Mouse (Mus musculus): Measurements from ENCODE around the gene Gm47841. TPM values are rescaled to one million over a fixed set of nuclear protein-coding genes. Genes with fewer than 3 reads are reported as not detected.

Gm47841 gene
- polyA plus RNA-seq, 1 experiment from 2014 or later = not detected

DNA sequence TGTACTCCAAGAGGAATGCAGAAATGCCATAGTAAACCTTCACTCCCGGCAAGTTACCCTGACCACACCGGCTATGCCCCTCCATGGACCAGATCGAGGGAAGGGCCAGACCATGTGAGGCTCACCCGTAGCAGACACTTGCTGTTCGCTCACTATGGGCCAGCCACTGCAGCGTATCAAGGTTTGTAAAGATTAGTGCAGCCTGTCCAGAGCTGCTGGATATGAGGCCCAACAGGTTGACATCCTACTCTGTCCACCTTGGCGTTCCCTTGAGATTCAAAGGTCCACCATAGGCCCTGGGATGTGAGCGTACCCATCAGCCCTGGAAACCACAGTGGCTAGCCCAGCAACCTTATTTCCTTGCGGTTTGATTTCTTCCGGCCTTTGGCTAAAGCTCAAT is 7.3 kb upstream of the Gm47841 start:
- H3K9ac ChIP-seq = no peak overlapping the region
- H3K27me3 ChIP-seq = peaks cover 63% of the 10 kb centered on the region
- no peaks in the 10 kb centered on the region; the same call in 1 of the 2 replicates for H3K9me3 ChIP-seq
- WGBS = 76% methylated on average over 10 of the region's 10 CpGs
- H3K4me2 ChIP-seq = no peak overlapping the region; the same call in 1 of the 2 replicates
- H3K27ac ChIP-seq = no peak overlapping the region
- H3K4me1 ChIP-seq = peaks cover 29% of the 10 kb centered on the region
- H3K4me3 ChIP-seq = peak overlapping the region; percentile 51; the same call in 1 of the 2 replicates
- no peak for ATAC-seq (ENCODE audit: insufficient number of reproducible peaks, insufficient read depth, low FRiP score, low TSS enrichment, low read depth)
- H3K36me3 ChIP-seq = no peaks in the 10 kb centered on the region

GRCm38 (mm10) chr15:101053832-101054459 is 6.7 kb upstream of the Gm47841 start:
- H3K27me3 ChIP-seq = peaks cover 69% of the 10 kb centered on the region

DNA sequence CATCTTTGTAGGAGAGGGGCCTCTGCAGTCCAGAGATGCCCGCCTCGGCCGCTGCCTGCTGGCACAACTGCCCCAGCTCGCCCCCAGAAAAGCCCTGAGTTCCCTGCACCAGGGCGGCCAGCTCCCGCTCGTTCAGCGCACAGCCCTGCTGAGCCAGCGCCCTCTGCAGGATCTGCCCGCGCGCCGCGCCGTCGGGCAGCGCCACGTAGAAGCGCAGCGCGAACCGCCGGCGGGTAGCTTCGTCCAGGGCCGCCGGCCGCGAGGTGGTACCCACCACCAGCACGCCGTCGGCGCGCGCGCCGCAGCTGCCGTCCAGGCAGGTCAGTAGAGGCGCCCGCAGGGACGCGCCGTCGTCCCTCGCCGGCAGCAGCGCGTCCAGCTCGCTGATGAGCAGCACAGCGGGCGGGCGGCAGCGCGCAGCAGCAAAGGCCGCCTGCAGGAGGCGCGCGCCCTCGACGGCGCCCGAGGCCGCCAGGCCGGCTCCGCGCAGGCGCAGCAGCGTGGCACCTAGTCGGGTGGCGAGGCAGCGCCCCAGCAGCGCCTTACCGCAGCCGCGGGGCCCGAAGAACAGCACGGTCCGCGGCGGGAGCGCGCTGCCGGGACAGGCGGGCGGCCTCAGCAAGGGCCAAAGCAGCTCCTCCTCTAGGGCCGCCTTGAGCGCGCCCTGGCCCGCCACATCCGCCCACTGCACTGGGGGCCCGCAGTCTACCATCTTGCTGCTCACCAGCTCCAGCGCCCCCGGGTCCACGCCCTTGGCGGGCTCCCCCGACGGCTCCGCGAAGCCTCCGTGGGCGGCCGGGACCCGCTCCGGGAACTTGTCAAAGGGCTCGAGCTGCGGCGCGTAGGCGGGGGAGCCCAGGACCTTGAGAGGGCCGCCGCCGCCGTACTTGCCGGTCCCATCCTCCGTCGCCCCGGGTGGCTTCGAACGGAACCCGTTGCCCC is 5.6 kb upstream of the Gm47841 start:
- Histone ChIP-seq H3K9ac (peak overlapping the region; percentile 62), H3K9me3 (no peaks in the 10 kb centered on the region; the same call in 1 of the 2 replicates), H3K4me3 (peak overlapping the region; percentile 51), H3K4me1 (peaks cover 20% of the 10 kb centered on the region), H3K4me2 (peak overlapping the region; percentile 88), H3K27me3 (peaks cover 80% of the 10 kb centered on the region), H3K36me3 (no peaks in the 10 kb centered on the region), H3K27ac (no peak overlapping the region)
- ATAC-seq (ENCODE audit: insufficient number of reproducible peaks, insufficient read depth, low FRiP score, low TSS enrichment, low read depth) = peak; percentile 48; the same call in 1 of the 2 replicates
- 21% methylated on average over 116 of the region's 120 CpGs for WGBS

More at GRCm38 (mm10) chr15:101053832-101054459, 6.7 kb upstream of the Gm47841 start:
- Histone ChIP-seq H3K4me2 (peak overlapping the region; percentile 88), H3K4me1 (peaks cover 25% of the 10 kb centered on the region; the same call in 1 of the 2 replicates), H3K27ac (no peak overlapping the region), H3K9me3 (no peaks in the 10 kb centered on the region; the same call in 1 of the 2 replicates), H3K36me3 (no peaks in the 10 kb centered on the region), H3K9ac (peak overlapping the region; percentile 62), H3K4me3 (peak overlapping the region; percentile 51)
- ATAC-seq (ENCODE audit: insufficient number of reproducible peaks, insufficient read depth, low FRiP score, low TSS enrichment, low read depth) = no peak
- WGBS = 11% methylated on average over 64 of the region's 65 CpGs

DNA sequence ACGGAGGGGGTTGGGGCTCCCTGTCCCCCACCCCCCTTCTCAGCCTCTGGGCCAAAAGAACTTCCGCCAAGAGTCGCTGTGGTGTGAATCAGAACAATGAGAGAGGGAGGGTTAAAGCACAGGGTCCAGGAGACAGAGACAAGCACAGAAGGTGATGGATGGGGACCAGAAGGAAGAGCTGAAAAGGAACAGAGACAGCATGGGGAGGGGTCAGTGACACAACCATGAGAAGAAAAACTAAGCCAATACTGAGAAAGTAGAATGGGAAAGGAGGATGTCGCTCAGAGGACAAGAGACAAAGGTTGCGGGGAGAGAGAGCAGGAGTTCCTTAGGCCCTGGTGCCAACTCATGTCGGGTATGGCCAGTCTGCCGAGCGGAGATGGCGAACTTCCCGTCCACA is 4.7 kb upstream of the Gm47841 start:
- Histone ChIP-seq H3K4me3 (no peak overlapping the region), H3K9me3 (no peaks in the 10 kb centered on the region; the same call in 1 of the 2 replicates), H3K4me1 (peaks cover 27% of the 10 kb centered on the region), H3K9ac (no peak overlapping the region), H3K27me3 (peaks cover 90% of the 10 kb centered on the region), H3K27ac (no peak overlapping the region), H3K36me3 (no peaks in the 10 kb centered on the region), H3K4me2 (no peak overlapping the region)
- WGBS = 68% methylated on average over 10 of the region's 10 CpGs
- no peak for ATAC-seq (ENCODE audit: insufficient number of reproducible peaks, insufficient read depth, low FRiP score, low TSS enrichment, low read depth)

- ATAC-seq (ENCODE audit: insufficient number of reproducible peaks, insufficient read depth, low FRiP score, low TSS enrichment, low read depth) = no peak
- WGBS = 45% methylated on average over 5 of the region's 5 CpGs
These were observed 1.2 kb upstream of the Gm47841 start for GRCm38 (mm10) chr15:101048338-101048896.

DNA sequence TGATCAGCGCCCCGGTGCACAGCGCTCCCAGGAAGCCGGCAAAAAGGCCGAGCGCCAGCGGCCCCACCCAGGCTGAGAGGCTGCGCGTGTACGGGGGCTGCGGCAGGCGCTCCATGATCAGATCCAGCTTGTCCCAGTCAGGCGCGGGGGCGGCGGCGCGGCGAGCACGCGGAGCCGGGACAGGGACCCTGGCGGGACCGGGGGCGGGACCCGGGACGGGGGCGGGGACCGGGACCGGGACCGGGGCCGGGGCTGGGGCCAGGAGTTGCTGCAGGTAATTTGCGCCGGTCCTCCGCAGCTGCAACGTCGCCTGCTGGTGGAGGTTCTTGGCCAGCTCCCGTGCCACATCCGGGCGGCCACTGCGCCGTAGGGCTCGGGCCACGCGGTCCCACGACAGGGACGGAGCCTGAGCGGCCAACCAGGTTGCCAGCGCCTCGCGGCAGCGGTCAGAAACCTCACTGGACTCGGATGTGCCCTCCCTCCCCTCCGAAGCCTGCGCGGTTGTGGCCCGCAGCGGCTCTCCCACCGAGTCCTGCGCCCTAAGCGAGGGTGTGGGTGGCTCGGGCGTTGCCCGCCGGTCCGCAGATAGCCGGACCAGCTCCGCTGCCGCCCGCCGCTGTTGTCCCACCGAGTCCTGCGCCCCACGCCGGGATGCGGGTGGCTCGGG is 537 bp downstream of the Gm47841 start:
- Histone ChIP-seq H3K27me3 (peaks cover 86% of the 10 kb centered on the region), H3K4me1 (peaks cover 17% of the 10 kb centered on the region), H3K27ac (no peak overlapping the region), H3K36me3 (no peaks in the 10 kb centered on the region), H3K9ac (peak overlapping the region; percentile 74), H3K4me2 (peak overlapping the region; percentile 100), H3K4me3 (peak overlapping the region; percentile 60), H3K9me3 (no peaks in the 10 kb centered on the region)
- 1% methylated on average over 74 of the region's 77 CpGs for WGBS
- peak; percentile 59; the same call in 1 of the 2 replicates for ATAC-seq (ENCODE audit: insufficient number of reproducible peaks, insufficient read depth, low FRiP score, low TSS enrichment, low read depth)

More at GRCm38 (mm10) chr15:101048338-101048896, 1.2 kb upstream of the Gm47841 start:
- Histone ChIP-seq H3K4me2 (no peak overlapping the region), H3K9me3 (no peaks in the 10 kb centered on the region; the same call in 1 of the 2 replicates), H3K27ac (no peak overlapping the region), H3K4me1 (peaks cover 27% of the 10 kb centered on the region), H3K36me3 (no peaks in the 10 kb centered on the region), H3K4me3 (no peak overlapping the region), H3K9ac (no peak overlapping the region), H3K27me3 (peaks cover 95% of the 10 kb centered on the region)

DNA sequence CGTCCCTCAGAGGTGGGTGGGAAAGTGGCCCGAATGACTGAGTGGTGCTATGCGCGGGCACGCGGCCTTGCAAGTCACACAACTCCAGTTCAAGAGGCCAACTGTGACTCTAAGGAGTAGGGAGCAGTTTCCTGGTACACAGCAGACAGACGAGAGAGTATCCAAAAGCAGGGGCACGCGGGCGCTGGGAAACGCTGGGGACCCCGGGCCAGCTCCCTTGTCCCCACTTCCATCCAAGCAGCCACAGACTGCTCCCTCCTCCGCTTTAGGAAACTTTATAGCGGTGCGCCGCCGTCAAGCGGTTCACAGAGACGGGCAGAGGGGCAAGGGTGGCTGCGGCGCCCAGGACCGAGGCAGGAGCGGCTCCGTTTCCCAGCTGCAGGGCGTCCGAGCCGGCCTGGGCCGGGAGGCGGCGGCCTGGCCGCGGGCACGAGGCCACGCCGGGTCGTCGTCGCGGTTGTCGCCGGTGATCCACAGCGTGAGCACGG is 1.1 kb downstream of the Gm47841 start:
- H3K4me3 ChIP-seq = peak overlapping the region; percentile 60
- H3K4me2 ChIP-seq = peak overlapping the region; percentile 100
- no peak overlapping the region for H3K27ac ChIP-seq
- ATAC-seq (ENCODE audit: insufficient number of reproducible peaks, insufficient read depth, low FRiP score, low TSS enrichment, low read depth) = 0 out of 2 replicates have a peak, but pooled peaks have one; percentile 9
- 1% methylated on average over 43 of the region's 43 CpGs for WGBS
- H3K9me3 ChIP-seq = no peaks in the 10 kb centered on the region
- H3K4me1 ChIP-seq = peaks cover 17% of the 10 kb centered on the region
- peaks cover 82% of the 10 kb centered on the region for H3K27me3 ChIP-seq
- H3K36me3 ChIP-seq = no peaks in the 10 kb centered on the region
- H3K9ac ChIP-seq = peak overlapping the region; percentile 74

GRCm38 (mm10) chr15:101044531-101044930 is 2.7 kb downstream of the Gm47841 start:
- 32% methylated on average over 6 of the region's 6 CpGs for WGBS
- no peak overlapping the region for H3K4me2 ChIP-seq
- H3K4me1 ChIP-seq = peaks cover 17% of the 10 kb centered on the region
- H3K9me3 ChIP-seq = no peaks in the 10 kb centered on the region
- no peak overlapping the region for H3K4me3 ChIP-seq
- H3K27ac ChIP-seq = no peak overlapping the region
- no peak for ATAC-seq (ENCODE audit: insufficient number of reproducible peaks, insufficient read depth, low FRiP score, low TSS enrichment, low read depth)
- 0 out of 2 replicates have a peak, but pooled peaks cover 2% of the 10 kb centered on the region for H3K36me3 ChIP-seq
- H3K9ac ChIP-seq = no peak overlapping the region
- H3K27me3 ChIP-seq = peaks cover 83% of the 10 kb centered on the region

GRCm38 (mm10) chr15:101042613-101043012 is 4.6 kb downstream of the Gm47841 start:
- WGBS = 28% methylated on average over 6 of the region's 6 CpGs
- H3K4me2 ChIP-seq = no peak overlapping the region
- H3K27ac ChIP-seq = no peak overlapping the region
- H3K36me3 ChIP-seq = 0 out of 2 replicates have a peak, but pooled peaks cover 3% of the 10 kb centered on the region
- no peaks in the 10 kb centered on the region for H3K9me3 ChIP-seq
- peaks cover 69% of the 10 kb centered on the region for H3K27me3 ChIP-seq
- no peak overlapping the region for H3K9ac ChIP-seq
- no peak for ATAC-seq (ENCODE audit: insufficient number of reproducible peaks, insufficient read depth, low FRiP score, low TSS enrichment, low read depth)
- H3K4me3 ChIP-seq = no peak overlapping the region
- peaks cover 17% of the 10 kb centered on the region for H3K4me1 ChIP-seq

DNA sequence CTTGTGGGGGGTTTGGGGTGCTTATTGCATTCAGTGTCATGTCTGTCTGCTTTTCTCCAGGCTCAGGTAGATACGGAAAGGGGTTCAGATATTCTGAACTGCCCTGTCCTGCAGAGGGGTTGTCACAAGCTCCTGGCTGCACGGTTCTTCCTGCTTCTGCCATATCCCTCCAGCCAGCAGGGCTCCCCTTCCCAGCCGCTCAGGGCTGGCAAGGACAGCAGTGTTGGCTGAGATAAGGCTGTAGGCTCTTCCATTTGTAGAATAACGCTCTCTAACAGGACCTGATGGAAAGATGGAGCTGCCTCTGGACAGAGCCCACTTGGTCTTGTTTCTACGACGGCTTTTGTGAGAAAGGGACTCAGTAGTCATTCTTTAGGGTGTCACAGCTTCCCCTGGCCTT is 5.2 kb downstream of the Gm47841 start:
- Histone ChIP-seq H3K27me3 (peaks cover 62% of the 10 kb centered on the region), H3K4me1 (peaks cover 11% of the 10 kb centered on the region)
- ATAC-seq (ENCODE audit: insufficient number of reproducible peaks, insufficient read depth, low FRiP score, low TSS enrichment, low read depth) = no peak

More for the DNA sequence above, 5.2 kb downstream of the Gm47841 start:
- 69% methylated on average over 6 of the region's 6 CpGs for WGBS
- Histone ChIP-seq H3K27ac (no peak overlapping the region), H3K36me3 (0 out of 2 replicates have a peak, but pooled peaks cover 3% of the 10 kb centered on the region), H3K9me3 (no peaks in the 10 kb centered on the region), H3K9ac (no peak overlapping the region), H3K4me3 (no peak overlapping the region), H3K4me2 (no peak overlapping the region)
